Mouse (Mus musculus): Measurements from ENCODE around the gene Gm21974. TPM values are rescaled to one million over a fixed set of nuclear protein-coding genes. Genes with fewer than 3 reads are reported as not detected.

Gm21974 gene
- total and polyA plus RNA-seq, 2 experiments from 2014 or later = not detected

DNA sequence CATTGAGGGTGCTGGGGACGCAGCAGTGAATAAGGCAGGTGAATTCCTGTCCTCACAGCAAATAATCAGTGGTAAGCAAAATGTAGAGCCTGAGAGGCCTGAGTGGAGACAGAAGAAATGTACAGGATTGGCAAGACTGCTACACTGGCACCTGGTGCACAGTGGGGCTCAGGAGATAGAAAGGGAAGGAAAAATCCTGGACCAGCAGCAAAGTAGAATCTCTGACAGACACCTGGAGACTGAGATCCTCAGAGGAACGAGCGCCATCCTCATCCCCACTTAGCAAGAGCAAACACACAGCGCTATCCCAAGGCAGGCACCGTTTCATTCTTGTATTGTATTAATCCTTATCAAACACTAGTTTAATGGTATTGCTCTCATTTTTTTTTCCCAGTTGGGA lies 57.8 kb downstream of the Gm21974 start:
- no peak overlapping the region for H3K9ac ChIP-seq (replicated peaks; ENCODE audit: low read length)
- TF ChIP-seq CTCF (IDR thresholded peaks at IDR 0.05; ENCODE audit: low read depth) = no peak
- H3K9me3 ChIP-seq (ENCODE audit: low read length) = no peaks in the 10 kb centered on the region
- DNase-seq (ENCODE audit: low spot score) (no peak), ATAC-seq (no peak)
- no peaks in the 10 kb centered on the region for H3K27me3 ChIP-seq (ENCODE audit: insufficient read depth, low read length)
- H3K4me1 ChIP-seq (ENCODE audit: insufficient read depth, low read length) = no peaks in the 10 kb centered on the region
- H3K36me3 ChIP-seq (ENCODE audit: insufficient read depth, low read length) = no peaks in the 10 kb centered on the region
- no peak overlapping the region for H3K4me3 ChIP-seq (ENCODE audit: low read length)
- 90% methylated on average over 5 of the region's 5 CpGs for WGBS
- no peak overlapping the region for H3K27ac ChIP-seq
- H3K4me2 ChIP-seq (ENCODE audit: low read depth, low read length) = no peak overlapping the region

Other genes starting within 250 kb of the Gm21974 start
- 86.8 and 105 TPM in 2 replicates for gene Bcl7c, start 186.5 kb downstream of the Gm21974 start, total RNA-seq (2014; rRNA removed)
- gene Bcl7c, start 186.5 kb downstream of the Gm21974 start, polyA plus RNA-seq (2015; fragmentation: Nextera tagmentation; extraction: Ambion mirVana) = 48.8 and 50.9 TPM in 2 replicates
- 9.0 and 10.7 TPM in 2 replicates for gene Ctf1, start 182.7 kb downstream of the Gm21974 start, total RNA-seq (2014; rRNA removed)
- gene Ctf1, start 182.7 kb downstream of the Gm21974 start, polyA plus RNA-seq (2015; fragmentation: Nextera tagmentation; extraction: Ambion mirVana) = 3.8 and 4.0 TPM in 2 replicates
- not detected in 2 replicates for gene Ctf2, start 163.3 kb downstream of the Gm21974 start, total RNA-seq (2014; rRNA removed)
- 0.13 TPM in 1 of 2 replicates, not detected in the other for gene Ctf2, start 163.3 kb downstream of the Gm21974 start, polyA plus RNA-seq (2015; fragmentation: Nextera tagmentation; extraction: Ambion mirVana)
- 191 and 192 TPM in 2 replicates for gene Fbxl19, start 150.9 kb downstream of the Gm21974 start, total RNA-seq (2014; rRNA removed)
- 6.8 and 7.0 TPM in 2 replicates for gene Fbxl19, start 150.9 kb downstream of the Gm21974 start, polyA plus RNA-seq (2015; fragmentation: Nextera tagmentation; extraction: Ambion mirVana)
- 20.0 and 35.8 TPM in 2 replicates for gene Orai3, start 125.6 kb downstream of the Gm21974 start, total RNA-seq (2014; rRNA removed)
- 10.8 and 11.3 TPM in 2 replicates for gene Orai3, start 125.6 kb downstream of the Gm21974 start, polyA plus RNA-seq (2015; fragmentation: Nextera tagmentation; extraction: Ambion mirVana)
- gene Setd1a, start 118.8 kb downstream of the Gm21974 start, total RNA-seq (2014; rRNA removed) = 17.8 and 18.2 TPM in 2 replicates
- gene Setd1a, start 118.8 kb downstream of the Gm21974 start, polyA plus RNA-seq (2015; fragmentation: Nextera tagmentation; extraction: Ambion mirVana) = 10.5 and 16.0 TPM in 2 replicates
- 0.05 and 2.9 TPM in 2 replicates for gene Gm49388, start 109.8 kb downstream of the Gm21974 start, total RNA-seq (2014; rRNA removed)
- not detected in 2 replicates for gene Gm49388, start 109.8 kb downstream of the Gm21974 start, polyA plus RNA-seq (2015; fragmentation: Nextera tagmentation; extraction: Ambion mirVana)
- 11.0 and 12.1 TPM in 2 replicates for gene Hsd3b7, start 94.8 kb downstream of the Gm21974 start, total RNA-seq (2014; rRNA removed)
- 10.3 and 11.3 TPM in 2 replicates for gene Hsd3b7, start 94.8 kb downstream of the Gm21974 start, polyA plus RNA-seq (2015; fragmentation: Nextera tagmentation; extraction: Ambion mirVana)
- 4.0 and 9.6 TPM in 2 replicates for gene Stx4a, start 71.2 kb downstream of the Gm21974 start, total RNA-seq (2014; rRNA removed)
- gene Stx4a, start 71.2 kb downstream of the Gm21974 start, polyA plus RNA-seq (2015; fragmentation: Nextera tagmentation; extraction: Ambion mirVana) = 28.4 and 31.8 TPM in 2 replicates
- 69.7 and 72.7 TPM in 2 replicates for gene Stx1b, start 70.9 kb downstream of the Gm21974 start, total RNA-seq (2014; rRNA removed)
- gene Stx1b, start 70.9 kb downstream of the Gm21974 start, polyA plus RNA-seq (2015; fragmentation: Nextera tagmentation; extraction: Ambion mirVana) = 66.6 and 76.3 TPM in 2 replicates
- gene Zfp646, start 19.2 kb downstream of the Gm21974 start, total RNA-seq (2014; rRNA removed) = 34.6 and 35.0 TPM in 2 replicates
- gene Zfp646, start 19.2 kb downstream of the Gm21974 start, polyA plus RNA-seq (2015; fragmentation: Nextera tagmentation; extraction: Ambion mirVana) = 3.4 and 4.4 TPM in 2 replicates
- gene Zfp668, start 18.6 kb downstream of the Gm21974 start, total RNA-seq (2014; rRNA removed) = 25.8 and 26.2 TPM in 2 replicates
- 21.8 and 22.4 TPM in 2 replicates for gene Zfp668, start 18.6 kb downstream of the Gm21974 start, polyA plus RNA-seq (2015; fragmentation: Nextera tagmentation; extraction: Ambion mirVana)
- gene Prss53, start 4.5 kb downstream of the Gm21974 start, total RNA-seq (2014; rRNA removed) = 0.72 and 1.8 TPM in 2 replicates
- gene Prss53, start 4.5 kb downstream of the Gm21974 start, polyA plus RNA-seq (2015; fragmentation: Nextera tagmentation; extraction: Ambion mirVana) = 1.0 and 1.3 TPM in 2 replicates
- 37.2 and 43.0 TPM in 2 replicates for gene Vkorc1, start 163 bp upstream of the Gm21974 start, total RNA-seq (2014; rRNA removed)
- 72.6 and 79.8 TPM in 2 replicates for gene Vkorc1, start 163 bp upstream of the Gm21974 start, polyA plus RNA-seq (2015; fragmentation: Nextera tagmentation; extraction: Ambion mirVana)
- 44.3 and 55.0 TPM in 2 replicates for gene Bckdk, start 8.6 kb upstream of the Gm21974 start, total RNA-seq (2014; rRNA removed)
- gene Bckdk, start 8.6 kb upstream of the Gm21974 start, polyA plus RNA-seq (2015; fragmentation: Nextera tagmentation; extraction: Ambion mirVana) = 61.5 and 63.5 TPM in 2 replicates
- gene Kat8, start 17.1 kb upstream of the Gm21974 start, total RNA-seq (2014; rRNA removed) = 24.9 and 33.5 TPM in 2 replicates
- gene Kat8, start 17.1 kb upstream of the Gm21974 start, polyA plus RNA-seq (2015; fragmentation: Nextera tagmentation; extraction: Ambion mirVana) = 30.1 and 33.9 TPM in 2 replicates
- gene Prss8, start 34.6 kb upstream of the Gm21974 start, total RNA-seq (2014; rRNA removed) = 0.26 and 0.32 TPM in 2 replicates
- gene Prss8, start 34.6 kb upstream of the Gm21974 start, polyA plus RNA-seq (2015; fragmentation: Nextera tagmentation; extraction: Ambion mirVana) = 0.35 and 0.44 TPM in 2 replicates
- 17.0 and 19.9 TPM in 2 replicates for gene Prss36, start 51.3 kb upstream of the Gm21974 start, total RNA-seq (2014; rRNA removed)
- gene Prss36, start 51.3 kb upstream of the Gm21974 start, polyA plus RNA-seq (2015; fragmentation: Nextera tagmentation; extraction: Ambion mirVana) = 16.5 and 17.3 TPM in 2 replicates
- gene Fus, start 72.0 kb upstream of the Gm21974 start, total RNA-seq (2014; rRNA removed) = 34.4 and 45.0 TPM in 2 replicates
- 281 and 299 TPM in 2 replicates for gene Fus, start 72.0 kb upstream of the Gm21974 start, polyA plus RNA-seq (2015; fragmentation: Nextera tagmentation; extraction: Ambion mirVana)
- 12.1 and 12.7 TPM in 2 replicates for gene Pycard, start 98.4 kb upstream of the Gm21974 start, total RNA-seq (2014; rRNA removed)
- 9.3 and 10.7 TPM in 2 replicates for gene Pycard, start 98.4 kb upstream of the Gm21974 start, polyA plus RNA-seq (2015; fragmentation: Nextera tagmentation; extraction: Ambion mirVana)
- 0.37 and 1.4 TPM in 2 replicates for gene Trim72, start 108.5 kb upstream of the Gm21974 start, total RNA-seq (2014; rRNA removed)
- gene Trim72, start 108.5 kb upstream of the Gm21974 start, polyA plus RNA-seq (2015; fragmentation: Nextera tagmentation; extraction: Ambion mirVana) = not detected in 2 replicates
- gene Itgam, start 167.2 kb upstream of the Gm21974 start, total RNA-seq (2014; rRNA removed) = 2.6 and 3.2 TPM in 2 replicates
- gene Itgam, start 167.2 kb upstream of the Gm21974 start, polyA plus RNA-seq (2015; fragmentation: Nextera tagmentation; extraction: Ambion mirVana) = 1.2 and 1.3 TPM in 2 replicates
- not detected in 2 replicates for gene Gm49368, start 167.2 kb upstream of the Gm21974 start, total RNA-seq (2014; rRNA removed)
- not detected in 2 replicates for gene Gm49368, start 167.2 kb upstream of the Gm21974 start, polyA plus RNA-seq (2015; fragmentation: Nextera tagmentation; extraction: Ambion mirVana)
- gene Itgax, start 234.1 kb upstream of the Gm21974 start, total RNA-seq (2014; rRNA removed) = 0.58 and 0.68 TPM in 2 replicates
- gene Itgax, start 234.1 kb upstream of the Gm21974 start, polyA plus RNA-seq (2015; fragmentation: Nextera tagmentation; extraction: Ambion mirVana) = not detected in 2 replicates